Mouse (Mus musculus) lung, postnatal 14 days (tissue): ENCODE measurements around the gene Mybbp1a.

ENCODE experiments used
- DNase-seq: peaks from one replicate; pipeline ENCODE4 v3.0.0; 2021

Gene Mybbp1a

DNA sequence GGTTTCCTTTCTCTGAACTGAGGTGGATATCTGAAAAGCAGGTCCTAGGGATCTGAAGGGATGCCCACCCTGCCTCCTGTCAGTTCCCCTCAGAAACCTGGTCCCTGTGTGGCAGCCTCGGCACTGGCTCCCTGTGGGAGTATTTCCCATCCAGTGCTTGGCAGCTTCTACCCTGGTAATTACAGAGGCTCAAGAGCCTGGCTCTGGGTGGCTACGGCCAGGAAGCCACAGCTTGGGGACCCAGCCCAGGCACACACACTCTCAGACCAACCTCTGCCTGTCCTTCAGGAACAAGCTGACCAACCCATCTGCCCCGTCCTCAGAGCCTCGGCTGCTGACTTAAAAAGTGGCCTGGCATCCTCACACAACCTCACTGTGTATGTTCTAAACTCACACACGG lies 40.2 kb downstream of the Mybbp1a start:
- no peak for DNase-seq

DNA sequence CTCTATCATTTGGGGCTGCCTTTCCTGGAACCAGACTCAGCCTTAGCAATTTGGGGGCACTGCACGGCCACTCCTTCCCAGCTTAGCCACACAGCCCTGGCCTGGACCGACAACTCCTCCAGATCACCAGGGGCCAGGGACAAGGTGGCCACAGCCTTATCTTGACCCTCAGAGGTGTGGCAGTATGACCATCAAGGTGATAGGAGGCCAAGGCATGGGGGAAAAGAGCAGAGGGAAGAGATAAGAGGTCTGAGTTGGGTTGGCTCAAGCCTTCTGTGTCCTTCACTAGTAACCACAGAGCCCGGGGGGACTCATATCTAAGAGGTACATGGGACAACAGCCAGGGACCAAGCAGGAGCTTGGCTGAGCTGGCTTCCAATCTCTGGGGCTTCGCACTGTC lies 40.8 kb downstream of the Mybbp1a start:
- DNase-seq: no peak

- no peak for DNase-seq
Measured at GRCm38 (mm10) chr11:72484549-72484948, 43.4 kb downstream of the Mybbp1a start.

DNA sequence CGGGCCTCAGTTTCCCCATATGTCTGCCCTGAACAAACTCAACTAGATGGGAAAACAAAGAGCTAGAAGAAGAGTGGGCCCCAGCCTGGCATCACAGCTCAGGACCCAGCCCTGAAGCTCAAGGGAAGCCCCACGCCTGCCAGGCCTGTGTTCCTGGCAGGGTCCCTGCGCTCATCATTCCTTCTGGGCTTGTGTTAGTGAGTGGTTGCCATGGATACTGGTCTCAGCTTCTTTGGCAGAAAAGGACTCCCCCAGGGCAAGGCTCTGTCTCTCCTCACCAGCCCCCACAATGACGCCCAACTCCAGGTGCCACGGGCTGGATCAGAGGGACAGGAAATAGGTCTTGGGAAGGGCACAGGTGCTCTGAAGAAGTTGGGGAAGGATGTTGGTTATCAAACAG lies 44.0 kb downstream of the Mybbp1a start:
- no peak for DNase-seq

- no peak for DNase-seq
Measured at GRCm38 (mm10) chr11:72485960-72486359, 44.8 kb downstream of the Mybbp1a start.

GRCm38 (mm10) chr11:72487171-72487570 lies 46.0 kb downstream of the Mybbp1a start:
- no peak for DNase-seq

DNA sequence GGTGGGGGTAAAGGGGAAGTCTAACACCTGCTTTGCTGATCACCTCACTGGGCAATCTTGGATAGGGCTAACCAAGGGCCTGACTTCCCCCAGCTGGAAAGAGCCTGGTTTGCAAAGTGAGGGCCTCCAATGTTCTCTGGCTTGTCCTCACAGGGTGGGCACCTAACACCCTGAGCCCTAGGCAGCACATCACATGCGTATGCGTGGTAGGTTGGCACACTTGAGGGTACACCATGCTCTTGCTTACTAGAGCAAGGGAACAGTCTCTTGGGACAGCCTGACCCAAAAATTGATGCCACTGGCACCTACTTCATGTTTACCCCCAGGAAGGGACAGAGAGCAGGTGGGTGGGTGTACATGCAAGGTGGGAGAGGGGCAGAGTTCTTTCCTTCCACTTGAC lies 46.6 kb downstream of the Mybbp1a start:
- DNase-seq: no peak

- no peak for DNase-seq
Measured at GRCm38 (mm10) chr11:72488753-72489271, 47.7 kb downstream of the Mybbp1a start.

DNA sequence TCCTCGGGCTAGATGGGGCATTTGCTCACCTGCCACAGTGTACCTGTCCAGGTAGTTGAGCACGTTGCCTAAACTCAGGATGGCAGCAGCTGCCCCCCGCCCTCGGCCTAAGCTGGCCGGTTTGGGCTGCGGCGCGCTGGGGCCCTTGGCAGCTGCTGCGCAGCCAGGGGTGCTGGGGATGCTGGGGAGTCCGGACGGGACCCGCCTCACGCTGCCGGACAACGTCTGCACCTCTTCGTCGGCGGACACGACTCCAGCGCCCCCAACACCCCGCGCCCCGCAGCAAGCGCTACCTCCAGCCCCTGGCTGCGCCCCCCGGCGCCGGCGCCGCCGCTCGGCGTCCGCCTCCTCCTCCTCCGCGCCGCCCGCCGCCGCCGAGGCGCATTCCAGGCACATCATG lies 48.2 kb downstream of the Mybbp1a start:
- no peak for DNase-seq

- peak; percentile 94 for DNase-seq
Measured at GRCm38 (mm10) chr11:72489881-72490301, 48.7 kb downstream of the Mybbp1a start, which contains the start of gene Spns2. Gene Spns2, minus strand, starts transcription at chr11:72489904.

- no peak for DNase-seq
Measured at GRCm38 (mm10) chr11:72491130-72491960, 50.2 kb downstream of the Mybbp1a start.

GRCm38 (mm10) chr11:72494046-72494988 lies 53.2 kb downstream of the Mybbp1a start:
- no peak for DNase-seq

GRCm38 (mm10) chr11:72496066-72496465 lies 54.9 kb downstream of the Mybbp1a start:
- DNase-seq: no peak

GRCm38 (mm10) chr11:72496775-72497174 lies 55.6 kb downstream of the Mybbp1a start:
- DNase-seq: no peak

- no peak for DNase-seq
Measured at GRCm38 (mm10) chr11:72497367-72497766, 56.2 kb downstream of the Mybbp1a start.

GRCm38 (mm10) chr11:72500139-72500538 lies 59.0 kb downstream of the Mybbp1a start:
- no peak for DNase-seq
